Mouse (Mus musculus): ENCODE results near the gene Ccdc61. TPM values are rescaled to one million over a fixed set of nuclear protein-coding genes. Genes with fewer than 3 reads are reported as not detected.
A peak's percentile ranks its signal among the peaks of the same experiment; 100 is the strongest.
"Not testable (repeated sequence)": the region's sequence is repeated elsewhere in the genome, so short reads cannot be mapped to it uniquely, and the experiment has no call there.

The Ccdc61 gene
- total RNA-seq, 2 experiments from 2014 or later, result 12.5 to 13.9 TPM

DNA sequence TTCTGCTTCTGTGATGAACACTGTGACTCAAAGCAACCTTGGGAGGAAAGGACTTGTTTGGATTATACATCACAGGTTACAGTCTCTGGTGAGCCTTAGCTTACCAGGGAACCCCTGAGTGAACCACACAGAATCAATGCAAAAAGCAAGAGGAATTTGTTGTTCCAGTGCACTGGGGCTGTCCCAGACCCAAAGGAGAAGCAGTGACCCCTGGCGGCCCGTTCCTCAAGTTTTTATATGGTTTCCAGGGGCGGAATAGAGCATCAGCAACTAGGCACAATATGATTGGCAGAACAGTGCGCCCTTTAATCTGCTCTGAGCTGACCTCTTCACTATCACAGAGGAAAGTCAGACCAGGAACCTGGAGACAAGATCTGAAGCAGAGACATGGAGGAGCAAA, 6.0 kb upstream of the Ccdc61 start:
- no peak for DNase-seq

GRCm38 (mm10) chr7:18909797-18910196, 418 bp downstream of the Ccdc61 start:
- DNase-seq, result no peak

GRCm38 (mm10) chr7:18904971-18905370, 5.2 kb downstream of the Ccdc61 start:
- DNase-seq, result no peak

GRCm38 (mm10) chr7:18902486-18902885, 7.7 kb downstream of the Ccdc61 start:
- DNase-seq, result no peak

- DNase-seq, result no peak
Measured at GRCm38 (mm10) chr7:18900513-18900912, 9.7 kb downstream of the Ccdc61 start.

DNA sequence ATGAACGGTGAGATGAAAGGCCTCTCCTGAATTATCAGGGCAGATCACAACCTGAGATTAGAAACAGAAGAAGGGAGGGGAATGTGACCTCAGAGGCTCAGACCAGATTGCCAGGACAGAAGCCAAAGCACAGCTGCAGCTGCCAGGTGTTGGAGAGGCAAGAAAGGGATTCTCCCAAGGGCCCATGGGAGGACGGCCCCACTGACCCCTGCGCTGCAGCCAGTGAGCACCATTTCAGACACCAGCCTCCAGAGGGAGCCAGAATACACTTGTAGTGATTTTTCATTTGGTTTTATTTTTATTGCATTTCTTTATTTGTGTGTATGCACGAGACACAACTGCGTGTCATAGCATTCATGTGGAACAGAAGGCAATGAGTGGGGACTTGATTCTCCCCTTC, 13.7 kb downstream of the Ccdc61 start:
- DNase-seq, result peak; percentile 63

- peak; percentile 84 for DNase-seq
Measured at GRCm38 (mm10) chr7:18893651-18894430, 16.4 kb downstream of the Ccdc61 start.

DNA sequence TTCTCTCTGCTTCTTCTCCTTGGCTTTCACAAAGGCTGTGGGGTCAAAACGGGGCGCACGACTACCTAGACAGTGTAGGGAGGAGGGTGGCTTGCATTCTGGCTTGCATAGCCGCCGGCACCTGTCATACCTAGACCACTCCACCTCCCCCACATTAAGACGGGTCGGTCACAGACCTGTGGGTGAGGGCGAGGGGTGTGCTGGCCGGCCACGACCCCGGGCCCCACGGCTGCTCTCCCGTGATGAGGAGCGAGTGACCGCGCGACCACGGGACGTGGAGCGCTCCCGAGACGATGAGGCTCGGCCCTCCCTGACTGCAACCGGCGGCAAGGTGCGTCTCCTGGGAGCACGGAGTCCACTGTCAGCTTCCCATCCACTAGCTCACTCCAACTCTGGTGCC, 17.2 kb downstream of the Ccdc61 start:
- DNase-seq, result peak; percentile 16

DNA sequence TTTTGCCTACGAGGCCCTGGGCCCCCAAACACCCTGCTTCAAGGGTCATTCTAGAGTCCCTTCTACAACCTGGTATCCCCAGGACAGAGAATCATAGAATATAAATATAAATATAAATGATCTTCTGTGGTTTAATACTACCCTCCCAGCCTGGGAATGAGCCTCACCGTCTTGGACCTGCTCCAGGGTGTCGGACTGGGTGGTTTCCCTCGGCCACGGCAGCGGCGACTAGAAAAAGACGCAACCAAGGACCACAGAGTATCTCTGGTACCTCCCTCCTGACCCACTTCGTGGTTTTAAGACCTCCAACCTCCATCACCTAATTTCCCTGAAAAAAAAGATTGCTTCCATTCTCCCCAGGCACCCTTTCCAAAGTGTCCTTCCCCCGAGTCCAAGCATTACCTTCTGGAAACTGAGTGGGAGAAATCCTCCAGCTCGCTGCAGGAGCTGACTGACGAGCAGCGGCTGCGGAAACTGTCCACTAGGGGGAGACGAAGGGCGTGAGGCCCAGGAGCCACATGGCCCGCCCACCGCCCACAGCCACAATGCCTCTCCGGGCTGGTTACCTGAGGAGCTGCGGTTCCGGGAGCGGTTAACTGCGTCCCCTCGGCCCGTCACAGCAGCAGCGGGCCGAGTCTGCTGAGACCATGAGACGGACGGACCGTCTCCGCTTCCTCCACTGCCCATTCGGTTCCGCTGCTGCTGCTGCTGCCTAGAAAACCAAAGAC, 18.2 kb downstream of the Ccdc61 start:
- peak; percentile 92 for DNase-seq

DNA sequence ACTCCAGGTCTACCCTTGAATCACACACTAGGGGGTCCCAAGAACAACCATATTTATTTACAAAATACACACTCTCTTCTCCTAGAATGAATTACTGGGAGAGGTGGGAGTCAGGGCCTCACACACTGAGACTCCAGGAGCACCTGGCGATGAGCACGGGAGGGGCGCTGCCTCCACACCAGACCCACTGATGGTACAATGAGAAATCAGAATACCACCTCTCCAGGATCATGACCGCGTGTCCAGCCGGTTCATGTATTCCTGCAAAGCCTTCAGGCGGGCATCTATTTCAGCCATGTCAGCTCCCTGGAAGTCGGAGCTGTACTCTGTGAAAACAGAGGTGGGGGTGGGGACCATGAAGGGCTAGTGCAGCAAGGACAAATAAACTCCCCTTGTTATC, 19.4 kb downstream of the Ccdc61 start:
- no peak for DNase-seq

GRCm38 (mm10) chr7:18886963-18887362, 23.3 kb downstream of the Ccdc61 start:
- DNase-seq, result no peak

- no peak for DNase-seq
Measured at GRCm38 (mm10) chr7:18884745-18885422, 25.3 kb downstream of the Ccdc61 start.

GRCm38 (mm10) chr7:18883991-18884744, 26.0 kb downstream of the Ccdc61 start:
- peak; percentile 19 for DNase-seq

DNA sequence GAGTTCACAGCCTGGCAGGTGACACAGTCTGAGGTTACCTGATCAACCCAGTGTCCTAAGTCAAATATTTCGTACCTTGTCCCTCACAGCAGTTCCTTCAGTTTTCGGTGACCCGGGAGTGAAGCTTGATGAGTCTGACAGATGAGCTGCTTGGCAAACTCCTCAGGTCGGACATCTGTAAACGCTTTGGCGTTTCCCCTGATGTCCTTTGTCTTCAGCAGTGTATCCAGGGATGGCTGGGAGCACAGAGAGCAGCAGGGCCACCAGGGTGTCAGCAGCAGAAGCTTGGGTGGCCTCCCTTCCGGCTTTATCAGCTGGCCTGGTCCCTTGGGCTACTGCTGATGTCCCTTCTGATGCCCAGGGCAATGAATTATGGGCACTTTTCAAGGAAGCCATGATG, 31.5 kb downstream of the Ccdc61 start:
- DNase-seq, result no peak

GRCm38 (mm10) chr7:18875372-18875771, 34.8 kb downstream of the Ccdc61 start:
- DNase-seq, result no peak

DNA sequence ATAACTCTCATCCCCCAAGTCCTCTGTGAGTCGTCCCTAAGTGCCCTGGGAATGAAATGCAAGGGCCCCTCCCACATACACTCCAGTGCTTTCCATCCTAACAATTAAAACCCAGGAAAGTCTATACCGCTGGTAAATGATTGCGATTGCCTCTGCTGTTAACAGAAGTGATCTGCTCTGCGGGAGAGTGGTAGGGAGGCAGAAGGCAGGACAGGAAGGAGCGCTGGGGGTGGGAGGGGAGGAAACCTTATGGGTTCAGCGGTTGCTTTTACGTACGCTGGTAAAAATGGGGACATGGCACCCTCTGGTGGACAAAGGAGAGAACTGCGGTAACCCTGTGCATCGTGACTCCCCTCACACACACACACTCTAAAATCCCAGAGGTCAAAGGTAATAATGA, 37.0 kb downstream of the Ccdc61 start:
- DNase-seq, result peak; percentile 78

- DNase-seq, result no peak
Measured at GRCm38 (mm10) chr7:18872816-18873215, 37.4 kb downstream of the Ccdc61 start.

DNA sequence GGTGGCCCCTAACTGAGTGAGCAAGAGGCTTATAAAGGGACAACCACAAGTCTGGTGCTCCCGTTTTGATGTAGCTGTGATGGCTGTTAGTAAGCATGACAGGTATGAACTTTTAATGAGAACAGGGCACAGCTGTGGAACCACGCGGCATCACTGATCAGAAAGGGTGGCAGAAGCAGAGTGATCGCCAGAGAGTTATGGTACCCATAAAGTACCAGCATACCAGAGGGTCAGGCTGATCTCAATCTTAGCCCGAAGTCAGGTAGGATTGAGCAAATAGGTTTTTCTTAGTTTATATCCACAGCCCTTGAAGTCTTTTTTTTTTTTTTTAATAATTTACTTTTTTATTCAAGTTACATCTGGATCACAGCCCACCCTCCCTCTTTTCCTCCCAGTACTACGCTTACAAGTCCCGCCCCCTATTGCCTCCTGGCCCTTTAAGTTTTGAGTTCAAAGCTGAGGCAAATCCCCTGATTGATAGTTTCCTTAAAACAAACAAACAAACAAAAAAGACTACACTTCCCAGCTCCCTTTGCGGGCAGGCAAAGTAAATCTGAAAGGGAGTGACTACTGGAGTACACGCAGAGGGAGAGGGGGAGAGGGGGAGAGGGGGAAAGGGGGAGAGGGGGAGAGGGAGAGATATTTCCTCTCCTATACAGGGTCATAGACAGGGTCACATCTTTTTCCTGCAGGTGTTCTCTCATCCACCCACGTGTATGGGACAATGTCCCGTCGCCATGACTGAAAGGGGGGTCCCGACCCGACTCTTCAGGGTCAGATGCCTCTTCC, 38.0 kb downstream of the Ccdc61 start:
- DNase-seq, result no peak

DNA sequence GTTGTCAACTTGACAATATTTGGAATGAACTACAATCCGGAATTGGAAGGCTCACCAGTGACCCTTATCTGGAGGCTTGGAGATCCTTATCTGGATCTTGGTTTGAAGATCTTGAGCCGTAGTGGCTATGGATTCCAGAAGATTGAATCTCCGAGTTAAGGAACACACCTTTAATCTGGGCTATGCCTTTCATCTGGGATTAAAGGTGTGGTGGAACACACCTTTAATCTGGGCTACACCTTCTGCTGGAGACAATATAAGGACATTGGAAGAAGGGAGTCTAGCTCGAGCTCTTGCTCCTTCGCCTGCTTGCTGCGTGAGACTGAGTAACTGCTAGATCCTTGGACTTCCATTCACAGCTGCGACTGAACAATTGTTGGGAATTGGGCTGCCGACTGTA, 39.2 kb downstream of the Ccdc61 start, which contains the start of gene Pglyrp1:
TSS of gene Pglyrp1 (plus strand) at position 301 of the 400 bp plus-strand sequence.
- not testable (repeated sequence) for DNase-seq

DNA sequence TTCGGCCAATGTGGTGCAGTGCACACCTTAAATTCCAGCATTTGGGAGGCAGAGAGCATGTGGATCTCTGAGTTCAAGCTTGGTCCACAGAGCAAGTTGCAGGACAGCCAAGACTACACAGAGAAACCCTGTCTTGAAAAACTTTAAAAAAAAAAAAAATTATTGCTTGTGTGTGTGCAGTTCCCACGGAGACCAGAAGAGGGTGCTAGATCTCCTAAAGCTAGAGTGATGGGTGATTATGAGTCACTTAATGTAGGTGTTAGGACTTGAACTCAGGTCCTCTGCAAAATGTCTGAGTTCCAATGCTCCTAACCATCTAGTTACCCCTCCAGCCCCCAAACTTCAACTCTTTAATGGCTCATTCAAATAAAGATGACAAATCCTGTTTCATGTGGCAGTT, 41.7 kb downstream of the Ccdc61 start:
- DNase-seq, result no peak

- DNase-seq, result no peak
Measured at GRCm38 (mm10) chr7:18862801-18863200, 47.4 kb downstream of the Ccdc61 start.

Data from adrenal gland, postnatal 10 days (tissue).